Mouse (Mus musculus) olfactory bulb, adult 2 months (tissue): ENCODE measurements around the gene Zfp566.

ENCODE experiments used
- CTCF ChIP-seq: fragments of 200-500 bp; IDR thresholded peaks from 2 replicates; pipeline ENCODE4 v1.5.1; 2012; ENCODE audit warnings: low read depth, mild to moderate bottlenecking, low read length, moderate library complexity; ENCODE audit not compliant: insufficient read depth
- POLR2A ChIP-seq: fragments of 200-500 bp; IDR thresholded peaks from 2 replicates; pipeline ENCODE4 v1.6.1; 2012; ENCODE audit warnings: mild to moderate bottlenecking, low read depth, low read length, moderate library complexity; ENCODE audit not compliant: insufficient read depth

DNA sequence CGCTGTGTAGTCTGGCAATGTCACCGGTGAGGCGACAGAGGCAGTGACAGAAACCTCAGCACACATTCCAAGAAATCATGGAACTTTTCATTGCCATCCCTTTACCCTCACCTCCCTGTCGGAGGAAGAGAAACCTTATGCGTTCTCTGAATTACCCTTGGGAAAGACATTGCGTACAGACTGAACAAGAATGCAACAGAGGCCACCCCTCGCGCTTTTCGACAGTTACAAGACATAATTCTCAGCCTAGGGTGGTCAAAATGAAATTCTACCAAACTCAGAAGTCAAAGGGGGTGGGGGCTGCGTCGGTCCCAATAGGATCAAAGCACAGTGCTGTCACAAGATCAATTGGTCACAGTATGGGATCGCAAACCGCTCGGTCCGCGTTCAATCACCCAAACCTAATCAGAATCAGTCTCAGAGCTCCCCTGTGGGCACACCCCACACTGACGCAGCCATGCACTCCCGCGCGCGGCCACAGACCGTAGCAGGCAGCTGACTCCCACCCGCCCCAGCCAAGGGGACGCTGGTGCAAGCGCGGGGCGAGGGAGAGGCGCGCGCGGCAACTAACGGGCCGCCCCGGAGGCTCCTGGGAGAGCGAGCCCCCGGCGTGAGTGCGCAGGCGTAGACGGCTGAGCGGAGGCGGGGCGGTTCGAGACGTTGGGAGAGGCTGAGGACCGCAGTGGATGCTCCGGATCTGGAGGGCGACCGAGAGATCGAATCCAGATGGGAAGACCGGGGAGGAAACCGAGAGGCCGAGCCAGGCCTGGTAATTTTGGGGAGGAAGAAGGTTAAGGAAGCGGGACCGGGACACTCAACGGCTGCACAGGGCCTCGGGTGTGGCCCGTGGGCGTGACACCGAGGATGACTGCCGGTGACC lies 31.2 kb upstream of the Zfp566 start, which contains the start of gene Zfp382:
- TF ChIP-seq CTCF, result no peak
- peak; percentile 93 for TF ChIP-seq POLR2A
